Mouse (Mus musculus): ENCODE results near the gene Fsip1.

DNA sequence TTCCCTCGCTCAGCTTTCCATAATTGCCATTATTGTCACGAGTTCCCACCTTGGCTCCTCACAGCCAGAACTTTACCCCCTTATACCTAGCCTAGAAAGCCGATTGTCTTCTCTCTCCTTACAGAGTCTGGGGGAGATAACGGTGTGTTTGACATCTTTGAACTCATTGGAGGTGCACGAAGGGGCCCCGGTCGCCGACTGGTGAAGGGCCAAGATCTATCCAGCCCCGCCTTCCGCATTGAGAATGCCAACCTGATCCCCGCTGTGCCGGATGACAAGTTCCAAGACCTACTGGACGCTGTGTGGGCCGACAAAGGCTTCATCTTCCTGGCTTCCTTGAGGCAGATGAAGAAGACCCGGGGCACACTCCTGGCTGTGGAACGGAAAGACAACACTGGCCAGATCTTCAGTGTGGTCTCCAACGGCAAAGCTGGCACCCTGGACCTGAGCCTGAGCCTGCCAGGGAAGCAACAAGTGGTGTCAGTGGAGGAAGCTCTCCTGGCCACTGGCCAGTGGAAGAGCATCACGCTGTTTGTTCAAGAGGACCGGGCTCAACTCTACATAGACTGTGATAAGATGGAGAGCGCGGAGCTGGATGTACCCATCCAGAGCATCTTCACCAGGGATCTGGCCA lies 143.8 kb downstream of the Fsip1 start:
- TF ChIP-seq CTCF (IDR thresholded peaks at IDR 0.05; ENCODE audit: low read depth, low read length) (no peak), POLR2A (IDR thresholded peaks at IDR 0.05; ENCODE audit: insufficient read depth, low read length) (no peak)
